Mouse (Mus musculus) midbrain, embryonic 10.5 days (tissue): ENCODE measurements around the gene Myb. TPM values are rescaled to one million over a fixed set of nuclear protein-coding genes. Genes with fewer than 3 reads are reported as not detected.

Experiments
- DNase-seq: peaks from one replicate; pipeline ENCODE4 v3.0.0-alpha.2; 2017; ENCODE audit warnings: low spot score
- H3K27ac ChIP-seq: fragments of 300-500 bp; sonication (generic); replicated peaks from 2 replicates; pipeline ENCODE4 v1.5.1; 2016; ENCODE audit warnings: mild to moderate bottlenecking
- H3K27me3 ChIP-seq: fragments of 300-500 bp; sonication (generic); 2 replicates; pipeline ENCODE4 v1.6.1; 2016; ENCODE audit warnings: low read depth, mild to moderate bottlenecking; ENCODE audit not compliant: poor library complexity, severe bottlenecking
- H3K36me3 ChIP-seq: fragments of 300-500 bp; sonication (generic); 2 replicates; pipeline ENCODE4 v1.6.1; 2016; ENCODE audit warnings: mild to moderate bottlenecking, moderate library complexity
- H3K4me1 ChIP-seq: fragments of 300-500 bp; sonication (generic); 2 replicates; pipeline ENCODE4 v1.6.1; 2016
- H3K4me3 ChIP-seq: fragments of 300-500 bp; sonication (generic); 2 replicates; pipeline ENCODE4 v1.5.1; 2016; ENCODE audit warnings: mild to moderate bottlenecking, moderate library complexity
- H3K9me3 ChIP-seq: fragments of 300-500 bp; sonication (generic); replicated peaks from 2 replicates; pipeline ENCODE4 v1.6.1; 2016; ENCODE audit warnings: mild to moderate bottlenecking
- WGBS: fragments of 180-500 bp; shearing (Covaris S2); methylation state at CpG from one replicate; pipeline ENCODE4 v1.1.7; 2016; 5-methylcytosine and 5-hydroxymethylcytosine counted together
- polyA plus RNA-seq: library from polyadenylated mRNA; unstranded; fragments of >200 nt; fragmentation: Nextera tagmentation; extraction: Ambion mirVana; gene quantifications from 2 replicates; pipeline ENCODE4 v1.2.1, GENCODE M21; 2016

The Myb gene
- polyA plus RNA-seq, 1 experiment from 2014 or later, result 5.1 TPM

GRCm38 (mm10) chr10:21192436-21192835 lies 31.7 kb upstream of the Myb start:
- H3K27me3 ChIP-seq, result no peaks in the 10 kb centered on the region; the same call in 1 of the 2 replicates
- H3K4me3 ChIP-seq, result no peak overlapping the region
- H3K36me3 ChIP-seq, result no peaks in the 10 kb centered on the region
- H3K4me1 ChIP-seq, result peaks cover 18% of the 10 kb centered on the region
- no peaks in the 10 kb centered on the region for H3K9me3 ChIP-seq
- no peak for DNase-seq
- H3K27ac ChIP-seq, result no peak overlapping the region
- WGBS, result 80% methylated on average over 10 of the region's 10 CpGs

- 82% methylated on average over 9 of the region's 9 CpGs for WGBS
- no peak for DNase-seq
- Histone ChIP-seq H3K27ac (no peak overlapping the region), H3K36me3 (no peaks in the 10 kb centered on the region), H3K9me3 (no peaks in the 10 kb centered on the region), H3K4me1 (peaks cover 18% of the 10 kb centered on the region), H3K27me3 (no peaks in the 10 kb centered on the region; the same call in 1 of the 2 replicates), H3K4me3 (no peak overlapping the region)
Observed at GRCm38 (mm10) chr10:21189756-21190397, 29.1 kb upstream of the Myb start.

- H3K27me3 ChIP-seq, result no peaks in the 10 kb centered on the region; the same call in 1 of the 2 replicates
- no peak for DNase-seq
- no peak overlapping the region for H3K27ac ChIP-seq
- peaks cover 18% of the 10 kb centered on the region for H3K4me1 ChIP-seq
- no peaks in the 10 kb centered on the region for H3K9me3 ChIP-seq
- H3K4me3 ChIP-seq, result peak overlapping the region; percentile 41
- no peaks in the 10 kb centered on the region for H3K36me3 ChIP-seq
- WGBS, result 27% methylated on average over 8 of the region's 8 CpGs
Observed at GRCm38 (mm10) chr10:21189275-21189601, 28.5 kb upstream of the Myb start.

GRCm38 (mm10) chr10:21188564-21189274 lies 27.9 kb upstream of the Myb start:
- no peaks in the 10 kb centered on the region for H3K36me3 ChIP-seq
- WGBS, result 36% methylated on average over 11 of the region's 11 CpGs

GRCm38 (mm10) chr10:21187847-21188246 lies 27.1 kb upstream of the Myb start:
- H3K27ac ChIP-seq, result no peak overlapping the region

More at GRCm38 (mm10) chr10:21188564-21189274, 27.9 kb upstream of the Myb start:
- H3K27ac ChIP-seq, result no peak overlapping the region
- H3K27me3 ChIP-seq, result no peaks in the 10 kb centered on the region; the same call in 1 of the 2 replicates
- peaks cover 16% of the 10 kb centered on the region for H3K4me1 ChIP-seq
- DNase-seq, result peak; percentile 50
- H3K4me3 ChIP-seq, result peak overlapping the region; percentile 41
- H3K9me3 ChIP-seq, result no peaks in the 10 kb centered on the region

GRCm38 (mm10) chr10:21186733-21187132 lies 25.9 kb upstream of the Myb start:
- Histone ChIP-seq H3K4me1 (peaks cover 5% of the 10 kb centered on the region), H3K4me3 (no peak overlapping the region)
- DNase-seq, result no peak

More at GRCm38 (mm10) chr10:21187847-21188246, 27.1 kb upstream of the Myb start:
- no peaks in the 10 kb centered on the region for H3K36me3 ChIP-seq
- H3K27me3 ChIP-seq, result no peaks in the 10 kb centered on the region; the same call in 1 of the 2 replicates
- no peaks in the 10 kb centered on the region for H3K9me3 ChIP-seq
- no peak for DNase-seq
- H3K4me1 ChIP-seq, result peaks cover 7% of the 10 kb centered on the region
- no peak overlapping the region for H3K4me3 ChIP-seq

GRCm38 (mm10) chr10:21178711-21179110 lies 17.9 kb upstream of the Myb start:
- H3K27ac ChIP-seq, result no peak overlapping the region
- H3K9me3 ChIP-seq, result no peaks in the 10 kb centered on the region
- no peak overlapping the region for H3K4me3 ChIP-seq
- no peaks in the 10 kb centered on the region for H3K4me1 ChIP-seq
- 42% methylated on average over 5 of the region's 5 CpGs for WGBS
- no peaks in the 10 kb centered on the region for H3K27me3 ChIP-seq
- H3K36me3 ChIP-seq, result no peaks in the 10 kb centered on the region
- DNase-seq, result peak; percentile 42

More at GRCm38 (mm10) chr10:21186733-21187132, 25.9 kb upstream of the Myb start:
- no peaks in the 10 kb centered on the region; the same call in 1 of the 2 replicates for H3K27me3 ChIP-seq
- no peaks in the 10 kb centered on the region for H3K36me3 ChIP-seq
- 85% methylated on average over 5 of the region's 5 CpGs for WGBS
- no peaks in the 10 kb centered on the region for H3K9me3 ChIP-seq
- H3K27ac ChIP-seq, result no peak overlapping the region

GRCm38 (mm10) chr10:21178281-21178680 lies 17.5 kb upstream of the Myb start:
- no peak overlapping the region for H3K4me3 ChIP-seq
- H3K4me1 ChIP-seq, result no peaks in the 10 kb centered on the region
- H3K27ac ChIP-seq, result no peak overlapping the region
- H3K27me3 ChIP-seq, result no peaks in the 10 kb centered on the region
- H3K9me3 ChIP-seq, result no peaks in the 10 kb centered on the region
- H3K36me3 ChIP-seq, result no peaks in the 10 kb centered on the region
- WGBS, result 87% methylated on average over 10 of the region's 10 CpGs
- no peak for DNase-seq

- Histone ChIP-seq H3K36me3 (no peaks in the 10 kb centered on the region), H3K27me3 (no peaks in the 10 kb centered on the region), H3K27ac (no peak overlapping the region), H3K9me3 (no peaks in the 10 kb centered on the region), H3K4me1 (no peaks in the 10 kb centered on the region), H3K4me3 (no peak overlapping the region)
- DNase-seq, result no peak
- WGBS, result 83% methylated on average over 4 of the region's 4 CpGs
Observed at GRCm38 (mm10) chr10:21172650-21173200, 11.9 kb upstream of the Myb start.

- no peak overlapping the region for H3K27ac ChIP-seq
- WGBS, result 91% methylated on average over 8 of the region's 8 CpGs
- no peak for DNase-seq
- no peak overlapping the region for H3K4me3 ChIP-seq
- no peaks in the 10 kb centered on the region for H3K36me3 ChIP-seq
- H3K4me1 ChIP-seq, result no peaks in the 10 kb centered on the region
- H3K27me3 ChIP-seq, result peaks cover 13% of the 10 kb centered on the region
- no peaks in the 10 kb centered on the region for H3K9me3 ChIP-seq
Observed at GRCm38 (mm10) chr10:21168466-21168865, 7.7 kb upstream of the Myb start.

- 94% methylated on average over 6 of the region's 6 CpGs for WGBS
- Histone ChIP-seq H3K9me3 (no peaks in the 10 kb centered on the region), H3K4me1 (no peaks in the 10 kb centered on the region), H3K4me3 (no peak overlapping the region), H3K36me3 (no peaks in the 10 kb centered on the region), H3K27ac (no peak overlapping the region), H3K27me3 (peaks cover 20% of the 10 kb centered on the region)
- DNase-seq, result no peak
Observed at GRCm38 (mm10) chr10:21167842-21168241, 7.1 kb upstream of the Myb start.

- Histone ChIP-seq H3K4me1 (no peaks in the 10 kb centered on the region), H3K36me3 (no peaks in the 10 kb centered on the region), H3K27ac (no peak overlapping the region), H3K27me3 (peaks cover 26% of the 10 kb centered on the region), H3K4me3 (no peak overlapping the region), H3K9me3 (no peaks in the 10 kb centered on the region)
- DNase-seq, result no peak
- WGBS, result 85% methylated on average over 5 of the region's 5 CpGs
Observed at GRCm38 (mm10) chr10:21167165-21167564, 6.4 kb upstream of the Myb start.

GRCm38 (mm10) chr10:21165411-21165810 lies 4.6 kb upstream of the Myb start:
- Histone ChIP-seq H3K27ac (no peak overlapping the region), H3K4me1 (peaks cover 7% of the 10 kb centered on the region), H3K9me3 (no peaks in the 10 kb centered on the region), H3K27me3 (peaks cover 36% of the 10 kb centered on the region), H3K36me3 (no peaks in the 10 kb centered on the region), H3K4me3 (no peak overlapping the region)
- 81% methylated on average over 4 of the region's 4 CpGs for WGBS
- DNase-seq, result no peak
